Mouse (Mus musculus): ENCODE measurements around the gene Zdhhc6.

DNA sequence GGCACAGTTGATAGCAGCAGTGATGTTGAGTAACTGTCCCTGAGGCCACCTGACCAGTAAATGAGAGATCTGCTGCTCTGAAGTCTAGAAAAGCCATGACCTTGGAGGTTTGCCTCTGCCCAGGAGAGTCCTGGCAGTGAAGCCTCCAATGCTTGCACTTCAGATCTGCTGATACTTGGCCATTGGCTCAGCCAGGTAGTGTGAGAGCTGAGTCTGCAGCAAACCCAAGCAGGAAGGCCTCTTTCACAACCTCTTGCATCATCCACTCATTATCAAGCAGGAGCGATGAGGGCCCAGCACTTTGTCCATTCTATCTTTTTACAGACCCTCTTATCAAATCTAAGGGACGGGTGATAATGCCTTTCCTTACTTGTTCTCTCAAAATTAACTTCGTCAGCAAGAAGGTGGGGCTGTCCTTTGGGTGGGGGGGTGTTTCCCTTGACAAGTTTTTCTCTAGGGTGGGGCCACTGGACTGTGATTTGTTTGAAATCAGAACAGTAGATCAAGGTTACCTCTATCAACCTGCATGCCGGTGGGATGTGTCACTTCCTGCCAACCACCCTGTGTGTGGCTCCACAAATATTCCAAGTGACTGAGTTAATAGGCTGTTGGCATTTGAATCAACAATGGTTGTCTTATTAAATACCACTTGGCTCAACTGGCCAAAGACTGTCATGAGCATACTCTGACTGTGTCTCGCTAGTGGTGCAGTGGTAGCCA is 58.0 kb downstream of the Zdhhc6 start:
- TF ChIP-seq POLR2A (IDR thresholded peaks at IDR 0.05; ENCODE audit: borderline replicate concordance, insufficient read depth, low read length) (no peak), CTCF (IDR thresholded peaks at IDR 0.05; ENCODE audit: borderline replicate concordance, insufficient read depth, low read depth, low read length) (no peak)
